Mouse (Mus musculus) thymus, postnatal 0 days (tissue): ENCODE data around the gene Galntl6. TPM values are rescaled to one million over a fixed set of nuclear protein-coding genes. Genes with fewer than 3 reads are reported as not detected.
"Not testable (repeated sequence)": the region's sequence is repeated elsewhere in the genome, so short reads cannot be mapped to it uniquely, and the experiment has no call there.

ENCODE experiments used
- DNase-seq: peaks from one replicate; pipeline ENCODE4 v3.0.0-alpha.2; 2015; ENCODE audit warnings: low spot score
- polyA plus RNA-seq: library from polyadenylated mRNA; unstranded; fragments of >200 nt; fragmentation: Nextera tagmentation; extraction: Ambion mirVana; gene quantifications from 2 replicates; pipeline ENCODE4 v1.2.1, GENCODE M21; 2015

Gene Galntl6
- polyA plus RNA-seq, 1 experiment from 2014 or later: not detected

GRCm38 (mm10) chr8:58606451-58606850 is 306.0 kb downstream of the Galntl6 start:
- no peak for DNase-seq

- no peak for DNase-seq
These were observed 307.7 kb downstream of the Galntl6 start for GRCm38 (mm10) chr8:58604751-58605150.

DNA sequence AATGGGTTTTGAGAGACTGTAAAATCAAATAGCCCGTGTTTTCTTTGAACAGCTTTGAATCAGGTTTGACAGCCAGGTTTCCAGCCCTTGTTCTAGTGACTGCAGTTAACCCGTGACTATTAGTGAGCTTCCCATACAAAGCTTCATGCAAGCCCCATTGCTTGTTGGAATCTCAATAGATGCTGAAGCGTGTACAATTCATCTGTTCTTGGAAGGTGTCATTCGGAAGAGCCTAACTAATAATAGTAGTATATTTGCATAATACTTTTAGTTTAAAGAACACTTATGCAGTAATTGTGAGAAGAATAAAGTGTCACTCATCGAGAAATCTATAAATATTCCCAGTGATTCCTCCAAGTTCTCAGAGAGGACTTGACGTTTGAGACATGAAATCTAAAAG is 314.6 kb downstream of the Galntl6 start:
- no peak for DNase-seq

DNA sequence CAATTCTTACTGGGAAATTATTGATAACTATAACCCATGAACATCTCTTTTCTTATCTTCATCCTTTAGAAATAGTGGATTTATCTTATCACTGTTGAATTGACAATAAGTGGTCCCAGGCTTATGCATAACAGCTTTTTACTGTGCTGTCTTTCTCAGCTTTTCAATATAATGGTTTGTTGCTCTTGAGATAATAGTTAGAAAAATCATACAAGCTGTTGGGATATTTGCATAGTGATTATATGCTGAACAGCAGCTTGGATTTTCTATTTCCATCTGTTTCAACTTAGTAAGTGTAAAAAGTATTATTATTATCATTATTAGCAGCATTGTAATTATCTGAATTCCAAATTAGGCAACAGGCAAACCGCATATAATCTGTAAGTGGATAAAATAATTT is 337.1 kb downstream of the Galntl6 start:
- DNase-seq: no peak

GRCm38 (mm10) chr8:58568086-58568485 is 344.4 kb downstream of the Galntl6 start:
- no peak for DNase-seq

- no peak for DNase-seq
These were observed 346.3 kb downstream of the Galntl6 start for GRCm38 (mm10) chr8:58566115-58566514.

GRCm38 (mm10) chr8:58535781-58536180 is 376.7 kb downstream of the Galntl6 start:
- DNase-seq: no peak

DNA sequence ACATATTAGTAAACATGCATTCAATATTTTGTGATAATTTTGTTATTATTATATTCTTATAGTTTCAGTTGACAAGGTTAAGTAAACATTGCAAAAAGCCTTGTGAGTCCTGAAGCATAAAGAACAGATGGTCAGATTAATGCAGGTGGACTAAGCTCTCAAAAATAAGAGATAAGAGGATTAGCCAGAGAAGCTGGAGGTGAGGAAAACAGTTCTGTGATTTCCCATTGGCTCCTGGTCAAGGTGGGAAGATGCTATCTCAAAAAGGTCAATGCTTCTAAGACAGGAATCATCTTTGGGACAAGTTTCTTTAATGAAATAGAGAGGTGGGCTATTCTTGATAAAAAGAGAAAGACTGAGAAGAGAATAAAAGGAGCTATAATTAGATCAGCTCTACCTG is 377.8 kb downstream of the Galntl6 start:
- no peak for DNase-seq

DNA sequence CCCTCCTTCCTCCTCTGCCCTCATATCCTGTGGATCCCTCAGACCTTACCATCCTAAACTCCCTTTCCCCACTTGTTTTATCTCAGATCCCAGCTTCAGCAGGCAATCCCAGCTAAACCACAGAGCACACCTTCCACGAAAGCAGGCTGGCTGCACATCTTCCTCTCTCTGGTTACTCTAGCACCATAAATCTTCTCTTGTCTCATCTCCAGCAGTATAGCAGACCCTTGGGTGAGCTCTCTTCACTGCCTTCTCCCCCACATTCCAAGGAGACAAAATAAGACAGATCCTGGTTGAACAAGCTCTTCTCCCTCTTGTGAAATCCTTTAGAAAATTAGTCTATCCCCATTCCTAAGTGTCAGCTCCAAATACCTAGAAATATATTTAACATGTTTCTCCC is 389.0 kb downstream of the Galntl6 start:
- DNase-seq: no peak

- DNase-seq: no peak
These were observed 390.5 kb downstream of the Galntl6 start for GRCm38 (mm10) chr8:58521932-58522331.

GRCm38 (mm10) chr8:58510516-58510915 is 401.9 kb downstream of the Galntl6 start:
- DNase-seq: no peak

DNA sequence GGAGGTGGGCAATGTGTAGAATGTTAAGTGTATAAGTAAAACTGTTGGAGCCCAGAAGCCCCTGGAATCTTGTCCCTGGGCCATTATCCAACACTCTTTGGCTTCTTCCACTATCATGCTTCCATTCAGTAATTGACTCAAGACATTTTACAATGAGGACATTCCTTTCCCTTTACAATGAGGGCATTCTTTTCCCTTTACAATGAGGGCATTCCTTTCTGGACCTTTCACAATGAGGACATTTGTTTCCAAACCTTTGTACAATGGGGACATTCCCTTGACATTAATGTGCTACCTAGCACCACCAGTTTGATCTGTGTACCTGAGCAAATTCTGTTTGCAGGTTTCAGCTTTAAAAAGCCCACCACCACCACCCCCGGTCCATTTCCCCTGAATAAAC is 403.4 kb downstream of the Galntl6 start:
- no peak for DNase-seq

- no peak for DNase-seq
These were observed 425.3 kb downstream of the Galntl6 start for GRCm38 (mm10) chr8:58487099-58487498.

DNA sequence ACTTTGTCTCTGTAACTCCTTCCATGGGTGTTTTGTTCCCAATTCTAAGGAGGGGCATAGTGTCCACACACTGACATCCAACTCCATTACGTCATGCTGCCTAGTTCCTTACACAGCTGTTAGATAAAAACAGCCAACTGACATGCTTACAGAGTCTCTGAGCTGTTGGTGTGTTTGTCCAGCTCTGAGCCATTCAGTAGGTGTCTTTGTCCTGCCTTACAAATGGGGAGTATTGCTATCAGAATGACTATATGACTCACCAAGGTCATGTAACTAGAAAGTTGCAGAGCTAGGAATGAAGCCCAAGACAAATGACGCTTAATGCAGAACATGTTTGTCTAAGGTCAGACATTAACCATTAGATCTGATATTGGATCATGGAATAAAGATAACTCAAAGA is 449.1 kb downstream of the Galntl6 start:
- not testable (repeated sequence) for DNase-seq

- DNase-seq: no peak
These were observed 469.7 kb downstream of the Galntl6 start for GRCm38 (mm10) chr8:58442696-58443095.

GRCm38 (mm10) chr8:58418481-58418880 is 494.0 kb downstream of the Galntl6 start:
- DNase-seq: no peak

GRCm38 (mm10) chr8:58417551-58417950 is 494.9 kb downstream of the Galntl6 start:
- DNase-seq: no peak

- DNase-seq: no peak
These were observed 515.9 kb downstream of the Galntl6 start for GRCm38 (mm10) chr8:58396500-58396899.

- no peak for DNase-seq
These were observed 516.6 kb downstream of the Galntl6 start for GRCm38 (mm10) chr8:58395879-58396278.

GRCm38 (mm10) chr8:58372389-58372788 is 540.1 kb downstream of the Galntl6 start:
- DNase-seq: no peak

- no peak for DNase-seq
These were observed 540.5 kb downstream of the Galntl6 start for GRCm38 (mm10) chr8:58371979-58372378.

DNA sequence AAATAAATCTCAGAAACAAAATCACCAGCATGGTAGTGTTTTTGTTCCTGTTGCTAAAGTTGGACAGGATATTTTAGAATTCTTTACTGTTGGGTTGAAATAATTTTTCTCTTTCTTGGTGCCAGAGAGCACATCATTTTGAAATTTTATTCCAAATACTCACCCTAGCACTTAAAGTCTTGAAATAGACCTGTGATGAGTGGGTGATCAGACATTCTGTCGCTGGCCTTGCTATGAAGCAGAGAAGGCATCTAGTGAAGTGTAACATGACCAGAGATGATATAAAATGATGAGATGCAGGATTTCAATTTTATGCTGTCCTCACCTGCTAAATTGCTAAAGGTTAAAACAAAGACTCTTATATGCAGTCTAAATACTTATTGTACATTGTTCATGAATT is 581.3 kb downstream of the Galntl6 start:
- DNase-seq: no peak

GRCm38 (mm10) chr8:58313482-58313881 is 599.0 kb downstream of the Galntl6 start:
- no peak for DNase-seq

GRCm38 (mm10) chr8:58291487-58291886 is 621.0 kb downstream of the Galntl6 start:
- no peak for DNase-seq
